Mouse (Mus musculus) limb, embryonic 10.5 days (tissue): ENCODE measurements at regions not wholly inside any gene's neighbourhood (a gene's known extent, or its start where the extent isn't known, plus 50 kb on each side); places are given as distances from the start of the nearest gene placed in this dataset.

Source experiments
- DNase-seq: peaks from one replicate; pipeline ENCODE4 v3.0.0-alpha.2; 2017; ENCODE audit warnings: low spot score
- H3K27ac ChIP-seq: fragments of 300-500 bp; sonication (generic); 2 replicates; pipeline ENCODE4 v1.5.1; 2016; ENCODE audit warnings: mild to moderate bottlenecking
- H3K27me3 ChIP-seq: fragments of 300-500 bp; sonication (generic); 2 replicates; pipeline ENCODE4 v1.6.1; 2016; ENCODE audit warnings: low read depth, mild to moderate bottlenecking; ENCODE audit not compliant: poor library complexity, severe bottlenecking
- H3K36me3 ChIP-seq: fragments of 300-500 bp; sonication (generic); 2 replicates; pipeline ENCODE4 v1.6.1; 2016; ENCODE audit warnings: mild to moderate bottlenecking, moderate library complexity
- H3K4me1 ChIP-seq: fragments of 300-500 bp; sonication (generic); 2 replicates; pipeline ENCODE4 v1.6.1; 2016
- H3K4me3 ChIP-seq: fragments of 300-500 bp; sonication (generic); 2 replicates; pipeline ENCODE4 v1.5.1; 2016; ENCODE audit warnings: mild to moderate bottlenecking, moderate library complexity
- H3K9me3 ChIP-seq: fragments of 300-500 bp; sonication (generic); replicated peaks from 2 replicates; pipeline ENCODE4 v1.6.1; 2016; ENCODE audit warnings: mild to moderate bottlenecking
- WGBS: fragments of 180-500 bp; shearing (Covaris S2); methylation state at CpG from one replicate; pipeline ENCODE4 v1.1.7; 2016; 5-methylcytosine and 5-hydroxymethylcytosine counted together

- Histone ChIP-seq H3K36me3 (no peaks in the 10 kb centered on the region), H3K4me3 (no peak overlapping the region), H3K27me3 (no peaks in the 10 kb centered on the region), H3K27ac (no peak overlapping the region), H3K4me1 (no peaks in the 10 kb centered on the region), H3K9me3 (no peaks in the 10 kb centered on the region)
- no peak for DNase-seq
- 82% methylated on average over 9 of the region's 9 CpGs for WGBS
Observed at GRCm38 (mm10) chr9:61780186-61780939, 134.0 kb downstream of the Rplp1 start.

- Histone ChIP-seq H3K9me3 (no peaks in the 10 kb centered on the region), H3K4me3 (no peak overlapping the region), H3K4me1 (no peaks in the 10 kb centered on the region), H3K27me3 (no peaks in the 10 kb centered on the region), H3K36me3 (no peaks in the 10 kb centered on the region), H3K27ac (no peak overlapping the region)
- DNase-seq: no peak
Observed at GRCm38 (mm10) chr9:61779165-61779564, 135.2 kb downstream of the Rplp1 start.

- peaks cover 9% of the 10 kb centered on the region; the same call in 1 of the 2 replicates for H3K27me3 ChIP-seq
- H3K27ac ChIP-seq: no peak overlapping the region
- 85% methylated on average over 2 of the region's 2 CpGs for WGBS
- H3K4me3 ChIP-seq: no peak overlapping the region
- no peaks in the 10 kb centered on the region for H3K36me3 ChIP-seq
- H3K4me1 ChIP-seq: no peaks in the 10 kb centered on the region
- no peak for DNase-seq
- H3K9me3 ChIP-seq: no peaks in the 10 kb centered on the region
Observed at GRCm38 (mm10) chr9:61776446-61776845, 137.9 kb downstream of the Rplp1 start.

GRCm38 (mm10) chr9:61770207-61770955 lies 144.0 kb downstream of the Rplp1 start:
- 58% methylated on average over 17 of the region's 17 CpGs for WGBS
- no peaks in the 10 kb centered on the region for H3K36me3 ChIP-seq

GRCm38 (mm10) chr9:61766187-61766586 lies 148.2 kb downstream of the Rplp1 start:
- 87% methylated on average over 6 of the region's 6 CpGs for WGBS
- Histone ChIP-seq H3K9me3 (no peaks in the 10 kb centered on the region), H3K4me1 (peaks cover 9% of the 10 kb centered on the region), H3K4me3 (no peak overlapping the region), H3K27ac (no peak overlapping the region), H3K27me3 (peaks cover 17% of the 10 kb centered on the region), H3K36me3 (no peaks in the 10 kb centered on the region)
- DNase-seq: no peak

More at GRCm38 (mm10) chr9:61770207-61770955, 144.0 kb downstream of the Rplp1 start:
- H3K27ac ChIP-seq: no peak overlapping the region
- no peak overlapping the region for H3K4me3 ChIP-seq
- H3K27me3 ChIP-seq: peaks cover 27% of the 10 kb centered on the region
- no peaks in the 10 kb centered on the region for H3K9me3 ChIP-seq
- DNase-seq: no peak
- peaks cover 6% of the 10 kb centered on the region for H3K4me1 ChIP-seq

GRCm38 (mm10) chr9:61765366-61765765 lies 149.0 kb downstream of the Rplp1 start:
- Histone ChIP-seq H3K4me3 (no peak overlapping the region), H3K36me3 (no peaks in the 10 kb centered on the region), H3K27ac (no peak overlapping the region), H3K4me1 (peaks cover 8% of the 10 kb centered on the region), H3K9me3 (no peaks in the 10 kb centered on the region), H3K27me3 (peaks cover 17% of the 10 kb centered on the region)
- WGBS: 48% methylated on average over 5 of the region's 5 CpGs
- no peak for DNase-seq

- Histone ChIP-seq H3K4me3 (no peak overlapping the region), H3K9me3 (no peaks in the 10 kb centered on the region), H3K27me3 (peaks cover 14% of the 10 kb centered on the region; the same call in 1 of the 2 replicates), H3K36me3 (no peaks in the 10 kb centered on the region), H3K27ac (no peak overlapping the region), H3K4me1 (peaks cover 28% of the 10 kb centered on the region)
- no peak for DNase-seq
- WGBS: 92% methylated on average over 3 of the region's 3 CpGs
Observed at GRCm38 (mm10) chr9:61757806-61758205, 156.5 kb downstream of the Rplp1 start.

GRCm38 (mm10) chr9:61756801-61757342 lies 157.5 kb downstream of the Rplp1 start:
- 74% methylated on average over 24 of the region's 24 CpGs for WGBS

GRCm38 (mm10) chr9:61756224-61756800 lies 158.0 kb downstream of the Rplp1 start:
- Histone ChIP-seq H3K9me3 (no peaks in the 10 kb centered on the region), H3K27ac (no peak overlapping the region), H3K36me3 (no peaks in the 10 kb centered on the region), H3K4me1 (peaks cover 28% of the 10 kb centered on the region), H3K27me3 (peaks cover 16% of the 10 kb centered on the region; the same call in 1 of the 2 replicates), H3K4me3 (no peak overlapping the region)
- 51% methylated on average over 15 of the region's 15 CpGs for WGBS
- DNase-seq: no peak

More at GRCm38 (mm10) chr9:61756801-61757342, 157.5 kb downstream of the Rplp1 start:
- Histone ChIP-seq H3K4me3 (no peak overlapping the region), H3K27me3 (peaks cover 16% of the 10 kb centered on the region; the same call in 1 of the 2 replicates), H3K9me3 (no peaks in the 10 kb centered on the region), H3K27ac (no peak overlapping the region), H3K4me1 (peaks cover 28% of the 10 kb centered on the region), H3K36me3 (no peaks in the 10 kb centered on the region)
- DNase-seq: no peak

GRCm38 (mm10) chr9:61755311-61755710 lies 159.0 kb downstream of the Rplp1 start:
- H3K27ac ChIP-seq: no peak overlapping the region
- DNase-seq: no peak
- no peaks in the 10 kb centered on the region for H3K9me3 ChIP-seq
- H3K36me3 ChIP-seq: no peaks in the 10 kb centered on the region
- WGBS: 92% methylated on average over 3 of the region's 3 CpGs
- peaks cover 16% of the 10 kb centered on the region; the same call in 1 of the 2 replicates for H3K27me3 ChIP-seq
- H3K4me1 ChIP-seq: peaks cover 28% of the 10 kb centered on the region
- no peak overlapping the region for H3K4me3 ChIP-seq

- peaks cover 16% of the 10 kb centered on the region; the same call in 1 of the 2 replicates for H3K27me3 ChIP-seq
- no peaks in the 10 kb centered on the region for H3K9me3 ChIP-seq
- no peak for DNase-seq
- H3K4me1 ChIP-seq: peaks cover 28% of the 10 kb centered on the region
- 41% methylated on average over 10 of the region's 10 CpGs for WGBS
- no peak overlapping the region for H3K4me3 ChIP-seq
- no peaks in the 10 kb centered on the region for H3K36me3 ChIP-seq
- 0 out of 2 replicates have a peak overlapping the region, but pooled peaks have one; percentile 46 for H3K27ac ChIP-seq
Observed at GRCm38 (mm10) chr9:61753795-61754194, 160.5 kb downstream of the Rplp1 start.

GRCm38 (mm10) chr9:61749201-61749600 lies 165.1 kb downstream of the Rplp1 start:
- Histone ChIP-seq H3K27me3 (peaks cover 16% of the 10 kb centered on the region; the same call in 1 of the 2 replicates), H3K4me3 (no peak overlapping the region), H3K9me3 (no peaks in the 10 kb centered on the region), H3K27ac (no peak overlapping the region), H3K36me3 (no peaks in the 10 kb centered on the region), H3K4me1 (peaks cover 15% of the 10 kb centered on the region)
- DNase-seq: no peak
- WGBS: 88% methylated on average over 4 of the region's 4 CpGs
